Mouse (Mus musculus): Measurements from ENCODE around the gene Mprip. TPM values are rescaled to one million over a fixed set of nuclear protein-coding genes. Genes with fewer than 3 reads are reported as not detected.
"Not testable (repeated sequence)": the region's sequence is repeated elsewhere in the genome, so short reads cannot be mapped to it uniquely, and the experiment has no call there.

The Mprip gene
- total RNA-seq (2021) = 100 to 1,000 TPM in 1 of 2 experiments, 10 to 100 TPM in 1; 94.7 to 120 TPM
- long read RNA-seq, experiment 1, full-length matches to known transcripts = 85 of 137 reads
- long read RNA-seq, experiment 1, partial matches to known transcripts = 17 of 137 reads
- long read RNA-seq, experiment 1, other reads (novel, unspliced or antisense) = 35 of 137 reads
- long read RNA-seq, experiment 2, full-length matches to known transcripts = 123 of 205 reads
- long read RNA-seq, experiment 2, partial matches to known transcripts = 17 of 205 reads
- long read RNA-seq, experiment 2, other reads (novel, unspliced or antisense) = 65 of 205 reads

GRCm38 (mm10) chr11:59661005-59661404 lies at the start of gene Mprip:
Gene Mprip (plus strand): TSS chr11:59661305.
- intact Hi-C loops (cut with DNase I; ENCODE audit: low total_unique reads) = no loop called here
- no peak for DNase-seq

GRCm38 (mm10) chr11:59611646-59612045 lies 49.5 kb upstream of the Mprip start:
- intact Hi-C loops (cut with DNase I; ENCODE audit: low total_unique reads) = no loop called here
- no peak for DNase-seq

GRCm38 (mm10) chr11:59614120-59614519 lies 47.0 kb upstream of the Mprip start:
- peak; percentile 19 for DNase-seq
- intact Hi-C loops (cut with DNase I; ENCODE audit: low total_unique reads) = no loop called here

GRCm38 (mm10) chr11:59616986-59617385 lies 44.1 kb upstream of the Mprip start:
- intact Hi-C loops (cut with DNase I; ENCODE audit: low total_unique reads); DNase-seq: not testable (repeated sequence)

GRCm38 (mm10) chr11:59622214-59622613 lies 38.9 kb upstream of the Mprip start:
- no peak for DNase-seq
- intact Hi-C loops (cut with DNase I; ENCODE audit: low total_unique reads) = no loop called here

GRCm38 (mm10) chr11:59624017-59624630 lies 37.0 kb upstream of the Mprip start:
- intact Hi-C loops (cut with DNase I; ENCODE audit: low total_unique reads) = no loop called here
- DNase-seq = peak; percentile 52

GRCm38 (mm10) chr11:59626192-59626591 lies 34.9 kb upstream of the Mprip start:
- intact Hi-C loops (cut with DNase I; ENCODE audit: low total_unique reads) = loop anchor here (5.0 kb wide), 1 partner anchor 121 kb away; no protein-coding TSS in a partner anchor
- DNase-seq = no peak

- no peak for DNase-seq
- intact Hi-C loops (cut with DNase I; ENCODE audit: low total_unique reads) = loop anchor here (5.0 kb wide), 1 partner anchor 119 kb away; no protein-coding TSS in a partner anchor
These were observed 32.9 kb upstream of the Mprip start for GRCm38 (mm10) chr11:59628177-59628576.

- no peak for DNase-seq
- intact Hi-C loops (cut with DNase I; ENCODE audit: low total_unique reads) = loop anchor here (5.0 kb wide), 1 partner anchor 117 kb away; no protein-coding TSS in a partner anchor
These were observed 31.2 kb upstream of the Mprip start for GRCm38 (mm10) chr11:59629871-59630270.

GRCm38 (mm10) chr11:59631980-59632379 lies 29.1 kb upstream of the Mprip start:
- intact Hi-C loops (cut with DNase I; ENCODE audit: low total_unique reads) = no loop called here
- no peak for DNase-seq

GRCm38 (mm10) chr11:59633037-59633436 lies 28.1 kb upstream of the Mprip start:
- DNase-seq = peak; percentile 57
- intact Hi-C loops (cut with DNase I; ENCODE audit: low total_unique reads) = no loop called here

- no peak for DNase-seq
- intact Hi-C loops (cut with DNase I; ENCODE audit: low total_unique reads) = no loop called here
These were observed 27.0 kb upstream of the Mprip start for GRCm38 (mm10) chr11:59634001-59634660.

GRCm38 (mm10) chr11:59635251-59635795 lies 25.8 kb upstream of the Mprip start:
- peak; percentile 12 for DNase-seq
- intact Hi-C loops (cut with DNase I; ENCODE audit: low total_unique reads) = no loop called here

- peak; percentile 40 for DNase-seq
- intact Hi-C loops (cut with DNase I; ENCODE audit: low total_unique reads) = no loop called here
These were observed 25.0 kb upstream of the Mprip start for GRCm38 (mm10) chr11:59635821-59636694.

- intact Hi-C loops (cut with DNase I; ENCODE audit: low total_unique reads) = no loop called here
- no peak for DNase-seq
These were observed 24.2 kb upstream of the Mprip start for GRCm38 (mm10) chr11:59636695-59637414.

- no peak for DNase-seq
- intact Hi-C loops (cut with DNase I; ENCODE audit: low total_unique reads) = no loop called here
These were observed 21.0 kb upstream of the Mprip start for GRCm38 (mm10) chr11:59639957-59640643.

GRCm38 (mm10) chr11:59641227-59641626 lies 19.9 kb upstream of the Mprip start:
- intact Hi-C loops (cut with DNase I; ENCODE audit: low total_unique reads) = no loop called here
- DNase-seq = no peak

- no peak for DNase-seq
- intact Hi-C loops (cut with DNase I; ENCODE audit: low total_unique reads) = no loop called here
These were observed 18.7 kb upstream of the Mprip start for GRCm38 (mm10) chr11:59642420-59642819.

Data from gastrocnemius, postnatal 14 days (tissue).